Mouse (Mus musculus) cortical plate, adult 2 months (tissue): ENCODE results near the gene Naaa.

Experiments used
- CTCF ChIP-seq: fragments of 200-500 bp; IDR thresholded peaks from 2 replicates; pipeline ENCODE4 v1.5.1; 2011; ENCODE audit warnings: mild to moderate bottlenecking, control low read depth, low read length; ENCODE audit not compliant: insufficient read depth; ENCODE audit errors: extremely low read depth
- POLR2A ChIP-seq: fragments of 200-500 bp; IDR thresholded peaks from 2 replicates; pipeline ENCODE4 v1.6.1; 2011; ENCODE audit warnings: mild to moderate bottlenecking, low read length, control low read depth; ENCODE audit not compliant: insufficient read depth; ENCODE audit errors: extremely low read depth

DNA sequence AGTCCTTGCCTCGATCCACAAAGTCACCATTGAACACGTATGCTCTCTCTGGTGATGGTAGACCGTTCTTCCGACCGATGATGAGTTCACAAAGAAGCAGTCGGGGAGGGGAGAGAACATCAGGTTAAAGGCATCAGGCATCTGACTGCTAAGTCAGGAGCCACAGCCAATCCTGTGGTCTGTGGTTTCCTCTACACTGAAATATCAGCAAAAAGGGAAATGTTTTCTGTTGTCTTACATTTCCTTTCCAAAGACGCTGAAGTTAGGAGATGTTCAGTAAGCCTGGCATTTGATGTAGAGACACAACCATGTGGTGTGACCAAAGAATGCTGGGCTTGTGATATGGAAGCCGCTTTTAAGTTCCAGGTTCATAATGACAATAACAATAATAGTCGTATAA lies 32.5 kb downstream of the Naaa start:
- no peak for TF ChIP-seq POLR2A
- no peak for TF ChIP-seq CTCF
